Mouse (Mus musculus): ENCODE results near the gene 2810006K23Rik. TPM values are rescaled to one million over a fixed set of nuclear protein-coding genes. Genes with fewer than 3 reads are reported as not detected.
A peak's percentile ranks its signal among the peaks of the same experiment; 100 is the strongest.

2810006K23Rik gene
- polyA plus RNA-seq, 1 experiment from 2014 or later, result 13.4 TPM

- Histone ChIP-seq H3K4me1 (peaks cover 50% of the 10 kb centered on the region), H3K9me3 (replicated peaks) (no peaks in the 10 kb centered on the region), H3K9ac (replicated peaks) (peak overlapping the region; percentile 36; the same call in 1 of the 2 replicates), H3K4me3 (replicated peaks) (peak overlapping the region; percentile 83), H3K36me3 (peaks cover 27% of the 10 kb centered on the region), H3K4me2 (peak overlapping the region; percentile 84), H3K27ac (replicated peaks) (peak overlapping the region; percentile 95), H3K27me3 (replicated peaks) (no peaks in the 10 kb centered on the region)
- no peak for ATAC-seq (ENCODE audit: low FRiP score)
- WGBS, result 62% methylated on average over 2 of the region's 2 CpGs
These were observed 22.5 kb downstream of the 2810006K23Rik start for GRCm38 (mm10) chr5:124350350-124350749.

- 3% methylated on average over 7 of the region's 7 CpGs for WGBS
- Histone ChIP-seq H3K27me3 (replicated peaks) (no peaks in the 10 kb centered on the region), H3K4me1 (peaks cover 54% of the 10 kb centered on the region), H3K36me3 (peaks cover 25% of the 10 kb centered on the region), H3K9ac (replicated peaks) (peak overlapping the region; percentile 86), H3K9me3 (replicated peaks) (no peaks in the 10 kb centered on the region), H3K27ac (replicated peaks) (peak overlapping the region; percentile 95), H3K4me3 (replicated peaks) (peak overlapping the region; percentile 83), H3K4me2 (peak overlapping the region; percentile 84)
- ATAC-seq (ENCODE audit: low FRiP score), result peak; percentile 62
These were observed 23.2 kb downstream of the 2810006K23Rik start for GRCm38 (mm10) chr5:124351111-124351560.

GRCm38 (mm10) chr5:124351604-124352003, 23.7 kb downstream of the 2810006K23Rik start:
- WGBS, result 23% methylated on average over 3 of the region's 3 CpGs
- H3K36me3 ChIP-seq, result peaks cover 20% of the 10 kb centered on the region
- peak; percentile 15; the same call in 1 of the 2 replicates for ATAC-seq (ENCODE audit: low FRiP score)
- peaks cover 54% of the 10 kb centered on the region for H3K4me1 ChIP-seq
- H3K27me3 ChIP-seq (replicated peaks), result no peaks in the 10 kb centered on the region
- H3K4me3 ChIP-seq (replicated peaks), result peak overlapping the region; percentile 83
- H3K9ac ChIP-seq (replicated peaks), result peak overlapping the region; percentile 86
- peak overlapping the region; percentile 95 for H3K27ac ChIP-seq (replicated peaks)
- no peaks in the 10 kb centered on the region for H3K9me3 ChIP-seq (replicated peaks)
- H3K4me2 ChIP-seq, result peak overlapping the region; percentile 84

GRCm38 (mm10) chr5:124352141-124352920, 24.4 kb downstream of the 2810006K23Rik start:
- Histone ChIP-seq H3K36me3 (peaks cover 16% of the 10 kb centered on the region), H3K9ac (replicated peaks) (peak overlapping the region; percentile 86), H3K4me2 (peak overlapping the region; percentile 84), H3K4me1 (peaks cover 54% of the 10 kb centered on the region), H3K9me3 (replicated peaks) (no peaks in the 10 kb centered on the region), H3K27ac (replicated peaks) (peak overlapping the region; percentile 95), H3K27me3 (replicated peaks) (no peaks in the 10 kb centered on the region), H3K4me3 (replicated peaks) (peak overlapping the region; percentile 83)
- 0% methylated on average over 29 of the region's 30 CpGs for WGBS
- peak; percentile 83 for ATAC-seq (ENCODE audit: low FRiP score)

GRCm38 (mm10) chr5:124353011-124353725, 25.3 kb downstream of the 2810006K23Rik start:
- Histone ChIP-seq H3K9me3 (replicated peaks) (no peaks in the 10 kb centered on the region), H3K4me2 (peak overlapping the region; percentile 84), H3K36me3 (peaks cover 13% of the 10 kb centered on the region), H3K27me3 (replicated peaks) (no peaks in the 10 kb centered on the region), H3K4me3 (replicated peaks) (peak overlapping the region; percentile 83), H3K9ac (replicated peaks) (peak overlapping the region; percentile 86), H3K4me1 (peaks cover 54% of the 10 kb centered on the region), H3K27ac (replicated peaks) (peak overlapping the region; percentile 95)
- ATAC-seq (ENCODE audit: low FRiP score), result no peak
- 0% methylated on average over 32 of the region's 32 CpGs for WGBS

- Histone ChIP-seq H3K4me1 (peaks cover 52% of the 10 kb centered on the region), H3K9ac (replicated peaks) (peak overlapping the region; percentile 86)
- under 1% methylated on average over 79 of the region's 132 CpGs for WGBS
These were observed 26.0 kb downstream of the 2810006K23Rik start for GRCm38 (mm10) chr5:124353726-124354547.

GRCm38 (mm10) chr5:124354574-124355424, 26.9 kb downstream of the 2810006K23Rik start:
- Histone ChIP-seq H3K9ac (replicated peaks) (peak overlapping the region; percentile 86), H3K4me2 (peak overlapping the region; percentile 84), H3K36me3 (no peaks in the 10 kb centered on the region), H3K4me3 (replicated peaks) (peak overlapping the region; percentile 83), H3K9me3 (replicated peaks) (no peaks in the 10 kb centered on the region), H3K4me1 (peaks cover 44% of the 10 kb centered on the region), H3K27ac (replicated peaks) (peak overlapping the region; percentile 95), H3K27me3 (replicated peaks) (no peaks in the 10 kb centered on the region)
- ATAC-seq (ENCODE audit: low FRiP score), result no peak
- WGBS, result under 1% methylated on average over 32 of the region's 60 CpGs

More at GRCm38 (mm10) chr5:124353726-124354547, 26.0 kb downstream of the 2810006K23Rik start:
- Histone ChIP-seq H3K4me3 (replicated peaks) (peak overlapping the region; percentile 83), H3K36me3 (peaks cover 5% of the 10 kb centered on the region; the same call in 1 of the 2 replicates), H3K27me3 (replicated peaks) (no peaks in the 10 kb centered on the region), H3K4me2 (peak overlapping the region; percentile 84), H3K9me3 (replicated peaks) (no peaks in the 10 kb centered on the region), H3K27ac (replicated peaks) (peak overlapping the region; percentile 95)
- 0 out of 2 replicates have a peak, but pooled peaks have one; percentile 6 for ATAC-seq (ENCODE audit: low FRiP score)

- 2% methylated on average over 12 of the region's 12 CpGs for WGBS
- H3K9me3 ChIP-seq (replicated peaks), result no peaks in the 10 kb centered on the region
- H3K4me2 ChIP-seq, result peak overlapping the region; percentile 84
- H3K9ac ChIP-seq (replicated peaks), result peak overlapping the region; percentile 86; the same call in 1 of the 2 replicates
- H3K4me1 ChIP-seq, result peaks cover 37% of the 10 kb centered on the region
- no peak overlapping the region; the same call in 1 of the 2 replicates for H3K27ac ChIP-seq (replicated peaks)
- no peaks in the 10 kb centered on the region for H3K36me3 ChIP-seq
- H3K27me3 ChIP-seq (replicated peaks), result no peaks in the 10 kb centered on the region
- H3K4me3 ChIP-seq (replicated peaks), result peak overlapping the region; percentile 83
- no peak for ATAC-seq (ENCODE audit: low FRiP score)
These were observed 27.6 kb downstream of the 2810006K23Rik start for GRCm38 (mm10) chr5:124355425-124355959.

- no peak overlapping the region for H3K27ac ChIP-seq (replicated peaks)
- no peak for ATAC-seq (ENCODE audit: low FRiP score)
- H3K9ac ChIP-seq (replicated peaks), result no peak overlapping the region
- H3K4me2 ChIP-seq, result no peak overlapping the region
- 50% methylated on average over 3 of the region's 3 CpGs for whole genome bisulfite sequencing
- no peak overlapping the region for H3K4me3 ChIP-seq (replicated peaks)
- H3K36me3 ChIP-seq, result no peaks in the 10 kb centered on the region
- no peaks in the 10 kb centered on the region for H3K27me3 ChIP-seq (replicated peaks)
- H3K4me1 ChIP-seq, result peaks cover 25% of the 10 kb centered on the region
- H3K9me3 ChIP-seq (replicated peaks), result no peaks in the 10 kb centered on the region
These were observed 28.8 kb downstream of the 2810006K23Rik start for GRCm38 (mm10) chr5:124356695-124357094.

GRCm38 (mm10) chr5:124359641-124360040, 31.8 kb downstream of the 2810006K23Rik start:
- Histone ChIP-seq H3K9me3 (replicated peaks) (no peaks in the 10 kb centered on the region), H3K4me2 (no peak overlapping the region), H3K36me3 (no peaks in the 10 kb centered on the region), H3K4me1 (peaks cover 7% of the 10 kb centered on the region), H3K27ac (replicated peaks) (no peak overlapping the region), H3K4me3 (replicated peaks) (no peak overlapping the region), H3K27me3 (replicated peaks) (no peaks in the 10 kb centered on the region), H3K9ac (replicated peaks) (no peak overlapping the region)
- no peak for ATAC-seq (ENCODE audit: low FRiP score)
- WGBS, result 82% methylated on average over 2 of the region's 2 CpGs

Measured in neural tube, embryonic 15.5 days (tissue).